Mouse (Mus musculus): ENCODE measurements at regions not wholly inside any gene's neighbourhood (a gene's known extent, or its start where the extent isn't known, plus 50 kb on each side); places are given as distances from the start of the nearest gene placed in this dataset.
"Not testable (repeated sequence)": the region's sequence is repeated elsewhere in the genome, so short reads cannot be mapped to it uniquely, and the experiment has no call there.

DNA sequence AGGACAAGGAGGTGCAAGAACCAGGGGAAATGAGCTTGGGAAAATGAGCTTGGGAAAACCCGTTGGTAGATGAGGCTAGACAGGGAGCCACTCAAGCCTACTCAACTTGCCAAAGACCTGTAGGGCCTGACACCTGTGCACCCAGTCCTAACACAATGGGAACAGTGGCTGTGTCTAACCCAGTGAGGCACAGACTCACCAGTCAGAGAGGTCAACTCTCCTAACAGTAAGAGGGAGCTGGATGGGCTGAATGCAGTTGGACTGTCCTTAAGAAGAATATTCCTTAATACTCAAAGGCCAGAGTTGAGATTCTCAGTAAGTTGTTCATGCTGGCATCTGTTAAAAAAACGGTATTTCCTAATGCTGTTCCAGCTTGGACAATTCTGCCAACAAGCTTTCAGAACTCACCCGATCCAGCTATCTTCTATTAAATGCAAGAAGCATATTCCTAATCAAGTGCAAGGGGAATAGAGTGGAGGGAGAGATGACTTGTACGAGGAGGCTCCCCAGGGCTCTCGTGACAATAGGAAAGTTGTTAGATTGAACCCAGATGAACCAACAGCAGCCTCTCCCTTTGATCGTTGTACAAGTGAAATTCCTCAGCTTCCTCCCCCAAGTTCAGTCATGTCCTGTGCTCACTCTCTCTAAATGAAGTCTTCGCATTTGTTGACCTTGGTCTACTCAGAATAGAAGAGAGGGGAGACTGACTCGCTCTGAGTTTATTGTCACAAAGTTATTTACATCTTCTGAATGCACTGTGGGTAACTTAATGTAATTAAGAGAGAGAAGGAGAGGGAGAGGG is 187.2 kb downstream of the Cdca7 start:
- Histone ChIP-seq H3K4me3 (ENCODE audit: low read depth, low read length) (no peak overlapping the region), H3K27ac (ENCODE audit: low read depth, low read length) (no peak overlapping the region), H3K9ac (ENCODE audit: low read depth, low read length) (no peak overlapping the region), H3K9me3 (ENCODE audit: control insufficient read depth) (no peaks in the 10 kb centered on the region), H3K4me2 (replicated peaks; ENCODE audit: low read depth) (no peak overlapping the region), H3K27me3 (replicated peaks; ENCODE audit: control insufficient read depth, insufficient read depth, low read length) (no peaks in the 10 kb centered on the region), H3K36me3 (ENCODE audit: control insufficient read depth, insufficient read depth) (no peaks in the 10 kb centered on the region), H3K4me1 (replicated peaks; ENCODE audit: control insufficient read depth, insufficient read depth, low read length) (no peaks in the 10 kb centered on the region)
- 64% methylated on average over 8 of the region's 8 CpGs for WGBS
- ATAC-seq, result no peak
- no peak for TF ChIP-seq CTCF (IDR thresholded peaks at IDR 0.05; ENCODE audit: low read depth)

DNA sequence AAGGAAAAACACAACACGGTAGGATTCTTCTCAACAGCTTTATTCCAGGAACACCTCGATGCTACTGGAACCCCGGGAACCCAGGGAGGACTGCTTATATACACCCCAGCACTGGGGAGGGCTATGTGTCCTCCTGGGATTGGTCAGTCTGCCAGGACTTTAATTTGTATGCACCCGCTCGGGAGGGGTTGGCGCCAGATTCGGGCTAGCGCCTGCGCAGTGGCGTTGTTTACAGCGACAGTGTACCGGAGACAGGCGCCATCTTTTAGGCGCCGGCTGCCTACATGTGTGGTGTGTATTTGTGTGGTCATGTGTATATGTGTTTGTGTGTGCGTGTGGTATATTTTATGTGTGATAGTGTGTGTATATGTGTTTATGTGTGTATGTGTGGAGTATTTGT is 191.4 kb downstream of the Cdca7 start:
- not testable (repeated sequence) for H3K4me1 ChIP-seq (replicated peaks; ENCODE audit: control insufficient read depth, insufficient read depth, low read length); H3K27me3 ChIP-seq (replicated peaks; ENCODE audit: control insufficient read depth, insufficient read depth, low read length); H3K4me2 ChIP-seq (replicated peaks; ENCODE audit: low read depth); H3K36me3 ChIP-seq (ENCODE audit: control insufficient read depth, insufficient read depth); ATAC-seq; H3K9ac ChIP-seq (ENCODE audit: low read depth, low read length); H3K27ac ChIP-seq (ENCODE audit: low read depth, low read length); H3K9me3 ChIP-seq (ENCODE audit: control insufficient read depth); H3K4me3 ChIP-seq (ENCODE audit: low read depth, low read length)
- 96% methylated on average over 16 of the region's 16 CpGs for WGBS

- H3K27ac ChIP-seq (ENCODE audit: low read depth, low read length), result no peak overlapping the region
- no peak overlapping the region for H3K4me2 ChIP-seq (replicated peaks; ENCODE audit: low read depth)
- H3K9ac ChIP-seq (ENCODE audit: low read depth, low read length), result no peak overlapping the region
- H3K27me3 ChIP-seq (replicated peaks; ENCODE audit: control insufficient read depth, insufficient read depth, low read length), result no peaks in the 10 kb centered on the region
- no peaks in the 10 kb centered on the region for H3K4me1 ChIP-seq (replicated peaks; ENCODE audit: control insufficient read depth, insufficient read depth, low read length)
- H3K9me3 ChIP-seq (ENCODE audit: control insufficient read depth), result no peaks in the 10 kb centered on the region
- H3K4me3 ChIP-seq (ENCODE audit: low read depth, low read length), result no peak overlapping the region
- ATAC-seq, result no peak
- H3K36me3 ChIP-seq (ENCODE audit: control insufficient read depth, insufficient read depth), result no peaks in the 10 kb centered on the region
- TF ChIP-seq CTCF (IDR thresholded peaks at IDR 0.05; ENCODE audit: low read depth), result no peak
- 57% methylated on average over 13 of the region's 13 CpGs for WGBS
These were observed 197.2 kb downstream of the Cdca7 start for GRCm38 (mm10) chr2:72672908-72673901.

DNA sequence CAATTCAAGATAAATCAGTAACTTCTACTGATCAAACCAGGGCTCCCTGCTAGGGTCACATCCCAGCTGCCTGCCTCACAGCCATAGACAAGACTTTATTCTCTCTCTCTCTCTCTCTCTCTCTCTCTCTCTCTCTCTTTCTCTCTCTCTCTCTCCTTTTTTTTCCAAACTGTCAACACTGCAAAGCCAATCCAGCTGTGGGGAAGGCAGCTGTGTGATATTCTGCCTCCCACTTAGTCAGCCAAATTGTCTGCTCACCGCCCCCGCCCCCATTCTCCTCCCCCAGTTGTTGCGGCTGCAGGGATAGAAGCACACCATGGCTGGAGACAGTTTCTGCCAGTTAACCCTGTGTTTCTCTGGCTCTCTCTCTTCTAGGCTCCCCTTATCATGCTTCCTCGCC is 198.3 kb downstream of the Cdca7 start:
- Histone ChIP-seq H3K4me3 (ENCODE audit: low read depth, low read length) (no peak overlapping the region), H3K4me2 (replicated peaks; ENCODE audit: low read depth) (no peak overlapping the region), H3K27me3 (replicated peaks; ENCODE audit: control insufficient read depth, insufficient read depth, low read length) (no peaks in the 10 kb centered on the region), H3K36me3 (ENCODE audit: control insufficient read depth, insufficient read depth) (no peaks in the 10 kb centered on the region), H3K4me1 (replicated peaks; ENCODE audit: control insufficient read depth, insufficient read depth, low read length) (no peaks in the 10 kb centered on the region), H3K27ac (ENCODE audit: low read depth, low read length) (no peak overlapping the region), H3K9me3 (ENCODE audit: control insufficient read depth) (no peaks in the 10 kb centered on the region), H3K9ac (ENCODE audit: low read depth, low read length) (no peak overlapping the region)
- TF ChIP-seq CTCF (IDR thresholded peaks at IDR 0.05; ENCODE audit: low read depth), result no peak
- WGBS, result 35% methylated on average over 4 of the region's 4 CpGs
- ATAC-seq, result no peak

DNA sequence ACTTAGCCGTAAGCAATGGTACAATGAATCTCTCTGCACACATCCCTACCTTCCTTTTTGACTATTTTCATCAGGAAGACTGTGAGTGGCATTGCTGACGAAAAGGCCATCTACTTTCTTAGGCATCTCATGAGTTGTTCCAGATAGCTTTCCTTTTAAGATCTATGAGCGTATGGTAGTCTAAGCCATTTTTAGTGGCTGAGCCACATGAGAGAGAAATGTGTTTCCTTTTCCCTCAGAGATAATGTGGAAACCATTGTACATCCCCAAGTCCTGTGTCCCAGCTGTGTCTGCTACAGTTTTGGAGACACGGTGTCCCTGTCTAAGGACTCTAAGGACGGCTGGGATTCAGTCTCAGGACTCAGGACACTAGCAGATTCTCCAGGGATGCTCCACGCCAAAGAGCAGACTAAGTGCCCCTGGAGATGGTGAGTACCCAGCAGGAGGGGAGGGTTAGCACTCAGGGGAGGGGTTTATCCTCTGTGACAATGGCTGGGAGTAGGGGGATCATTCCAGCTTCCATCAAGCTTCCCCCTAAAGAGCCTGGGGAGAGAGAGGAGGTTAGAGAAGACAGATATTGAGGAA is 199.0 kb downstream of the Cdca7 start:
- WGBS, result 68% methylated on average over 6 of the region's 6 CpGs
- H3K4me1 ChIP-seq (replicated peaks; ENCODE audit: control insufficient read depth, insufficient read depth, low read length), result no peaks in the 10 kb centered on the region

GRCm38 (mm10) chr2:72677731-72678130 is 201.8 kb downstream of the Cdca7 start:
- H3K9ac ChIP-seq (ENCODE audit: low read depth, low read length), result no peak overlapping the region
- ATAC-seq, result no peak
- TF ChIP-seq CTCF (IDR thresholded peaks at IDR 0.05; ENCODE audit: low read depth), result no peak
- no peaks in the 10 kb centered on the region for H3K4me1 ChIP-seq (replicated peaks; ENCODE audit: control insufficient read depth, insufficient read depth, low read length)
- no peak overlapping the region for H3K4me3 ChIP-seq (ENCODE audit: low read depth, low read length)
- no peaks in the 10 kb centered on the region for H3K27me3 ChIP-seq (replicated peaks; ENCODE audit: control insufficient read depth, insufficient read depth, low read length)
- no peak overlapping the region for H3K4me2 ChIP-seq (replicated peaks; ENCODE audit: low read depth)
- H3K36me3 ChIP-seq (ENCODE audit: control insufficient read depth, insufficient read depth), result no peaks in the 10 kb centered on the region
- H3K27ac ChIP-seq (ENCODE audit: low read depth, low read length), result no peak overlapping the region
- 86% methylated on average over 8 of the region's 8 CpGs for WGBS
- H3K9me3 ChIP-seq (ENCODE audit: control insufficient read depth), result no peaks in the 10 kb centered on the region

More for the DNA sequence above, 199.0 kb downstream of the Cdca7 start:
- ATAC-seq, result no peak
- H3K4me2 ChIP-seq (replicated peaks; ENCODE audit: low read depth), result no peak overlapping the region
- no peak for TF ChIP-seq CTCF (IDR thresholded peaks at IDR 0.05; ENCODE audit: low read depth)
- H3K27me3 ChIP-seq (replicated peaks; ENCODE audit: control insufficient read depth, insufficient read depth, low read length), result no peaks in the 10 kb centered on the region
- no peak overlapping the region for H3K27ac ChIP-seq (ENCODE audit: low read depth, low read length)
- no peak overlapping the region for H3K4me3 ChIP-seq (ENCODE audit: low read depth, low read length)
- H3K36me3 ChIP-seq (ENCODE audit: control insufficient read depth, insufficient read depth), result no peaks in the 10 kb centered on the region
- no peaks in the 10 kb centered on the region for H3K9me3 ChIP-seq (ENCODE audit: control insufficient read depth)
- H3K9ac ChIP-seq (ENCODE audit: low read depth, low read length), result no peak overlapping the region

Measured in intestine, postnatal 0 days (tissue).